Mouse (Mus musculus): ENCODE results near the gene Slc35g3. TPM values are rescaled to one million over a fixed set of nuclear protein-coding genes. Genes with fewer than 3 reads are reported as not detected.

Gene Slc35g3
- polyA plus RNA-seq, 1 experiment from 2014 or later = 0.17 TPM

DNA sequence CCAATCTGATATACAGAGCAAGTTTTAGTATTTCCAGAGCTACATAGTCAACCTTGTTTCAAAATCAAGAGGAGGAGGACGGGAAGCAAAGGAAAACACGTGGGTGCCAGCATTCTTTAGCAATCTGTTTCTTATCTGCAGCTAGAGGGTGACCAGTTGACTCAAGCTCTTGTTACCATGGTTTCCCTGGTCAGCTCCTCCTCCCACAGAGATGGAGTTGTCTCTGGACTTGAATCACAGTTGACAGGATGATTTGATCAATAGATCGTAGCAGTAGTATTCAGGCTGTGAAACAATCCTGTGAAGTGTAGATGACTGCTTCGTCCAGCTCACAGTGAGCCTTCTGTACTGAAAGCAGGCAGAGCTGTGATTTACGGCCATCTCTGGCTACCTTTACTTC is 45.8 kb downstream of the Slc35g3 start:
- ATAC-seq (ENCODE audit: insufficient read depth, low FRiP score) = no peak; the same call in 1 of the 2 replicates
- H3K9ac ChIP-seq (ENCODE audit: low read length) = no peak overlapping the region
- H3K27ac ChIP-seq (ENCODE audit: low read length) = no peak overlapping the region
- 0 out of 2 replicates have a peak, but pooled peaks cover 3% of the 10 kb centered on the region for H3K4me1 ChIP-seq (ENCODE audit: control insufficient read depth, insufficient read depth, low read length)
- WGBS = 12% methylated on average over 5 of the region's 5 CpGs
- H3K9me3 ChIP-seq (replicated peaks; ENCODE audit: control insufficient read depth, low read length) = no peaks in the 10 kb centered on the region
- H3K4me3 ChIP-seq (replicated peaks; ENCODE audit: low read length) = no peak overlapping the region
- no peaks in the 10 kb centered on the region for H3K27me3 ChIP-seq (ENCODE audit: control insufficient read depth, insufficient read depth, low read length)
- no peaks in the 10 kb centered on the region for H3K36me3 ChIP-seq (ENCODE audit: control insufficient read depth, insufficient read depth, low read length)
- no peak overlapping the region for H3K4me2 ChIP-seq (ENCODE audit: low read depth, low read length)

DNA sequence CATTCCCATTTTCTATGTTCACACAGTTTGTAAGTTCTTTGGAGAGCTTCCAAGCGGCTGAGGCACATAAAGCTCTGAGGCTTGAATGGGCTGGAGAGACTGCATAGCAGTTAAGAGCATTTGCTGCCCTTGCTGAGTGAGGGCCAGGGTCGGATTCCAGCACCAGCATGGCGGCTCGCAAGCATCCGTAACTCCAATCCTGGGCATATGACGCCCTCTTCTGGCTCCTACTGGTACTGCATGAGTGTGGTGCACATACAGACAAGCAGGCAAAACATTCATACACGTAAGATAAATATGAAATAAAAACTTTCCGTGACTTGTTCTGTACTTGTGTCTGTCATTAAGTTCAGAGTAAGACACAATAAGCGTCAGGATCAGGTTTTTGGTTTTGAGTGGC is 46.3 kb downstream of the Slc35g3 start:
- Histone ChIP-seq H3K27ac (ENCODE audit: low read length) (no peak overlapping the region), H3K27me3 (ENCODE audit: control insufficient read depth, insufficient read depth, low read length) (no peaks in the 10 kb centered on the region), H3K4me3 (replicated peaks; ENCODE audit: low read length) (no peak overlapping the region), H3K36me3 (ENCODE audit: control insufficient read depth, insufficient read depth, low read length) (no peaks in the 10 kb centered on the region), H3K9me3 (replicated peaks; ENCODE audit: control insufficient read depth, low read length) (no peaks in the 10 kb centered on the region), H3K4me2 (ENCODE audit: low read depth, low read length) (no peak overlapping the region), H3K4me1 (ENCODE audit: control insufficient read depth, insufficient read depth, low read length) (0 out of 2 replicates have a peak, but pooled peaks cover 3% of the 10 kb centered on the region), H3K9ac (ENCODE audit: low read length) (no peak overlapping the region)
- no peak for ATAC-seq (ENCODE audit: insufficient read depth, low FRiP score)
- 56% methylated on average over 9 of the region's 9 CpGs for WGBS

GRCm38 (mm10) chr11:69714636-69715329 is 47.0 kb downstream of the Slc35g3 start:
- H3K4me2 ChIP-seq (ENCODE audit: low read depth, low read length) = no peak overlapping the region
- 75% methylated on average over 18 of the region's 18 CpGs for WGBS

DNA sequence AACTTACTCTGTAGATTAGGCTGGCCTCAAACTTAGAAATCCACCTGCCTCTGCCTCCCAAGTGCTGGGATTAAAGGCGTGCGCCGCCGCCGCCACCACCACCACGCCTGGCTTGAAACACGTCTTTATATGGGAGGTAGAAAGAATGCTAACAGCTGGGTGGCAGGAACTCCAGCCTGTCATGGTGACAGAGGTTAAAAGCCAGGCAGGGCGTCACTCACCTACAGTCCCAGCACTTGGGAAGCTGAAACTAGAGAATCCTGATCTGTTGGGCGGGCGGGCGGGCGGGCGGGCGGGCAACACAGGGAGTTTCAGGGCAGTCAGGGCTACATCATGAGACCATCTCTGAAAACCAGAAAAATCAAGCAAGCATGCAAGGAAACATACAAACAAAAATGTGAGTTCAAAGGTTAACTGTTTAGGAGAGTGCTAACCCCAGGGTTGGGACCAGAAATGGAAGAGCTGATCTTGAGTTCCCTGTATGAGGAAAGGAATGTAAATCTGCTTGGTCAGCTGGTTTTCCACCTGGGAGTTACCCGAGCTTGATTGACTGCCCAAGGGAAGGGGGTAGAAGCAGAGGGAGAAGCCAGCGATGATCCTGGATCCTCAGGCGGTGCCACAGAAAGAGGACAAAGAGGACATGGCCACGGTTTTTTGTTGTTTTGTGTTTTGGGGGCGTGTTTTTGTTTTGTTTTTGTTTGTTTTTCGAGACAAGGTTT is 48.7 kb downstream of the Slc35g3 start:
- ATAC-seq (ENCODE audit: insufficient read depth, low FRiP score) = no peak
- Histone ChIP-seq H3K9me3 (replicated peaks; ENCODE audit: control insufficient read depth, low read length) (no peaks in the 10 kb centered on the region), H3K27ac (ENCODE audit: low read length) (no peak overlapping the region), H3K27me3 (ENCODE audit: control insufficient read depth, insufficient read depth, low read length) (no peaks in the 10 kb centered on the region), H3K9ac (ENCODE audit: low read length) (no peak overlapping the region), H3K36me3 (ENCODE audit: control insufficient read depth, insufficient read depth, low read length) (no peaks in the 10 kb centered on the region), H3K4me1 (ENCODE audit: control insufficient read depth, insufficient read depth, low read length) (no peaks in the 10 kb centered on the region), H3K4me3 (replicated peaks; ENCODE audit: low read length) (no peak overlapping the region), H3K4me2 (ENCODE audit: low read depth, low read length) (no peak overlapping the region)
- WGBS = 81% methylated on average over 20 of the region's 20 CpGs

More at GRCm38 (mm10) chr11:69714636-69715329, 47.0 kb downstream of the Slc35g3 start:
- no peak for ATAC-seq (ENCODE audit: insufficient read depth, low FRiP score)
- Histone ChIP-seq H3K4me3 (replicated peaks; ENCODE audit: low read length) (no peak overlapping the region), H3K27ac (ENCODE audit: low read length) (no peak overlapping the region), H3K36me3 (ENCODE audit: control insufficient read depth, insufficient read depth, low read length) (no peaks in the 10 kb centered on the region), H3K9me3 (replicated peaks; ENCODE audit: control insufficient read depth, low read length) (no peaks in the 10 kb centered on the region), H3K27me3 (ENCODE audit: control insufficient read depth, insufficient read depth, low read length) (no peaks in the 10 kb centered on the region), H3K4me1 (ENCODE audit: control insufficient read depth, insufficient read depth, low read length) (0 out of 2 replicates have a peak, but pooled peaks cover 3% of the 10 kb centered on the region), H3K9ac (ENCODE audit: low read length) (no peak overlapping the region)

GRCm38 (mm10) chr11:69711082-69711481 is 50.7 kb downstream of the Slc35g3 start:
- H3K9me3 ChIP-seq (replicated peaks; ENCODE audit: control insufficient read depth, low read length) = no peaks in the 10 kb centered on the region
- H3K36me3 ChIP-seq (ENCODE audit: control insufficient read depth, insufficient read depth, low read length) = no peaks in the 10 kb centered on the region
- H3K4me2 ChIP-seq (ENCODE audit: low read depth, low read length) = no peak overlapping the region
- H3K27ac ChIP-seq (ENCODE audit: low read length) = no peak overlapping the region
- H3K27me3 ChIP-seq (ENCODE audit: control insufficient read depth, insufficient read depth, low read length) = no peaks in the 10 kb centered on the region
- 73% methylated on average over 2 of the region's 2 CpGs for whole genome bisulfite sequencing
- ATAC-seq (ENCODE audit: insufficient read depth, low FRiP score) = no peak
- no peaks in the 10 kb centered on the region for H3K4me1 ChIP-seq (ENCODE audit: control insufficient read depth, insufficient read depth, low read length)
- H3K9ac ChIP-seq (ENCODE audit: low read length) = no peak overlapping the region
- H3K4me3 ChIP-seq (replicated peaks; ENCODE audit: low read length) = no peak overlapping the region

- Histone ChIP-seq H3K27me3 (ENCODE audit: control insufficient read depth, insufficient read depth, low read length) (no peaks in the 10 kb centered on the region), H3K9ac (ENCODE audit: low read length) (no peak overlapping the region), H3K4me3 (replicated peaks; ENCODE audit: low read length) (no peak overlapping the region), H3K36me3 (ENCODE audit: control insufficient read depth, insufficient read depth, low read length) (no peaks in the 10 kb centered on the region), H3K27ac (ENCODE audit: low read length) (no peak overlapping the region), H3K9me3 (replicated peaks; ENCODE audit: control insufficient read depth, low read length) (no peaks in the 10 kb centered on the region), H3K4me2 (ENCODE audit: low read depth, low read length) (no peak overlapping the region), H3K4me1 (ENCODE audit: control insufficient read depth, insufficient read depth, low read length) (no peaks in the 10 kb centered on the region)
- 73% methylated on average over 3 of the region's 3 CpGs for WGBS
- ATAC-seq (ENCODE audit: insufficient read depth, low FRiP score) = no peak
Observed at GRCm38 (mm10) chr11:69710470-69710869, 51.3 kb downstream of the Slc35g3 start.

Other genes with a start within 250 kb of the Slc35g3 start
- gene Dnah2, start 212.9 kb downstream of the Slc35g3 start, polyA plus RNA-seq (2015; fragmentation: Nextera tagmentation; extraction: Ambion mirVana) = 0.54 and 0.69 TPM in 2 replicates
- 7.2 and 7.3 TPM in 2 replicates for gene Efnb3, start 201.8 kb downstream of the Slc35g3 start, polyA plus RNA-seq (2015; fragmentation: Nextera tagmentation; extraction: Ambion mirVana)
- 19.3 and 21.6 TPM in 2 replicates for gene Wrap53, start 181.7 kb downstream of the Slc35g3 start, polyA plus RNA-seq (2015; fragmentation: Nextera tagmentation; extraction: Ambion mirVana)
- 118 and 120 TPM in 2 replicates for gene Trp53, start 181.6 kb downstream of the Slc35g3 start, polyA plus RNA-seq (2015; fragmentation: Nextera tagmentation; extraction: Ambion mirVana)
- 9.5 and 10.4 TPM in 2 replicates for gene Atp1b2, start 156.0 kb downstream of the Slc35g3 start, polyA plus RNA-seq (2015; fragmentation: Nextera tagmentation; extraction: Ambion mirVana)
- 1.3 and 2.2 TPM in 2 replicates for gene Shbg, start 144.1 kb downstream of the Slc35g3 start, polyA plus RNA-seq (2015; fragmentation: Nextera tagmentation; extraction: Ambion mirVana)
- 18.1 and 19.6 TPM in 2 replicates for gene Sat2, start 139.9 kb downstream of the Slc35g3 start, polyA plus RNA-seq (2015; fragmentation: Nextera tagmentation; extraction: Ambion mirVana)
- gene Fxr2, start 129.0 kb downstream of the Slc35g3 start, polyA plus RNA-seq (2015; fragmentation: Nextera tagmentation; extraction: Ambion mirVana) = 20.9 and 22.1 TPM in 2 replicates
- gene Sox15, start 106.7 kb downstream of the Slc35g3 start, polyA plus RNA-seq (2015; fragmentation: Nextera tagmentation; extraction: Ambion mirVana) = 7.7 and 7.9 TPM in 2 replicates
- 67.7 and 68.8 TPM in 2 replicates for gene Mpdu1, start 99.3 kb downstream of the Slc35g3 start, polyA plus RNA-seq (2015; fragmentation: Nextera tagmentation; extraction: Ambion mirVana)
- gene Cd68, start 95.8 kb downstream of the Slc35g3 start, polyA plus RNA-seq (2015; fragmentation: Nextera tagmentation; extraction: Ambion mirVana) = 18.9 and 19.6 TPM in 2 replicates
- 454 and 462 TPM in 2 replicates for gene Eif4a1, start 89.5 kb downstream of the Slc35g3 start, polyA plus RNA-seq (2015; fragmentation: Nextera tagmentation; extraction: Ambion mirVana)
- gene Senp3, start 79.9 kb downstream of the Slc35g3 start, polyA plus RNA-seq (2015; fragmentation: Nextera tagmentation; extraction: Ambion mirVana) = 66.3 and 68.5 TPM in 2 replicates
- gene Tnfsf13, start 76.2 kb downstream of the Slc35g3 start, polyA plus RNA-seq (2015; fragmentation: Nextera tagmentation; extraction: Ambion mirVana) = 0.59 and 1.0 TPM in 2 replicates
- 8.8 and 9.6 TPM in 2 replicates for gene Tnfsf12, start 66.1 kb downstream of the Slc35g3 start, polyA plus RNA-seq (2015; fragmentation: Nextera tagmentation; extraction: Ambion mirVana)
- 2.9 and 4.2 TPM in 2 replicates for gene Tnfsfm13, start 65.9 kb downstream of the Slc35g3 start, polyA plus RNA-seq (2015; fragmentation: Nextera tagmentation; extraction: Ambion mirVana)
- gene Polr2a, start 3.3 kb downstream of the Slc35g3 start, polyA plus RNA-seq (2015; fragmentation: Nextera tagmentation; extraction: Ambion mirVana) = 17.7 and 20.6 TPM in 2 replicates
- 3.4 TPM in 2 replicates for gene Zbtb4, start 3.9 kb upstream of the Slc35g3 start, polyA plus RNA-seq (2015; fragmentation: Nextera tagmentation; extraction: Ambion mirVana)
- gene Chrnb1, start 34.0 kb upstream of the Slc35g3 start, polyA plus RNA-seq (2015; fragmentation: Nextera tagmentation; extraction: Ambion mirVana) = 5.3 and 10.3 TPM in 2 replicates
- gene Fgf11, start 39.9 kb upstream of the Slc35g3 start, polyA plus RNA-seq (2015; fragmentation: Nextera tagmentation; extraction: Ambion mirVana) = 1.8 and 2.5 TPM in 2 replicates
- 14.2 and 15.0 TPM in 2 replicates for gene Tmem102, start 43.7 kb upstream of the Slc35g3 start, polyA plus RNA-seq (2015; fragmentation: Nextera tagmentation; extraction: Ambion mirVana)
- gene Gm39566, start 53.3 kb upstream of the Slc35g3 start, polyA plus RNA-seq (2015; fragmentation: Nextera tagmentation; extraction: Ambion mirVana) = 0.03 TPM in 1 of 2 replicates, not detected in the other
- gene Spem2, start 56.5 kb upstream of the Slc35g3 start, polyA plus RNA-seq (2015; fragmentation: Nextera tagmentation; extraction: Ambion mirVana) = not detected in 2 replicates
- not detected in 2 replicates for gene Spem1, start 60.2 kb upstream of the Slc35g3 start, polyA plus RNA-seq (2015; fragmentation: Nextera tagmentation; extraction: Ambion mirVana)
- gene Nlgn2, start 75.8 kb upstream of the Slc35g3 start, polyA plus RNA-seq (2015; fragmentation: Nextera tagmentation; extraction: Ambion mirVana) = 5.3 and 6.4 TPM in 2 replicates
- gene Tmem256, start 76.5 kb upstream of the Slc35g3 start, polyA plus RNA-seq (2015; fragmentation: Nextera tagmentation; extraction: Ambion mirVana) = 377 and 401 TPM in 2 replicates
- 85.1 and 98.5 TPM in 2 replicates for gene Plscr3, start 84.4 kb upstream of the Slc35g3 start, polyA plus RNA-seq (2015; fragmentation: Nextera tagmentation; extraction: Ambion mirVana)
- 15.3 and 19.1 TPM in 2 replicates for gene Tnk1, start 96.8 kb upstream of the Slc35g3 start, polyA plus RNA-seq (2015; fragmentation: Nextera tagmentation; extraction: Ambion mirVana)
- gene Tmem95, start 116.0 kb upstream of the Slc35g3 start, polyA plus RNA-seq (2015; fragmentation: Nextera tagmentation; extraction: Ambion mirVana) = not detected in 2 replicates
- 15.1 and 24.7 TPM in 2 replicates for gene Kctd11, start 119.4 kb upstream of the Slc35g3 start, polyA plus RNA-seq (2015; fragmentation: Nextera tagmentation; extraction: Ambion mirVana)
- 4.0 and 5.1 TPM in 2 replicates for gene Acap1, start 133.6 kb upstream of the Slc35g3 start, polyA plus RNA-seq (2015; fragmentation: Nextera tagmentation; extraction: Ambion mirVana)
- 4.9 TPM in 2 replicates for gene 2810408A11Rik, start 139.0 kb upstream of the Slc35g3 start, polyA plus RNA-seq (2015; fragmentation: Nextera tagmentation; extraction: Ambion mirVana)
- 7.5 TPM in 2 replicates for gene Neurl4, start 139.1 kb upstream of the Slc35g3 start, polyA plus RNA-seq (2015; fragmentation: Nextera tagmentation; extraction: Ambion mirVana)
- 61.6 and 63.4 TPM in 2 replicates for gene Gps2, start 151.9 kb upstream of the Slc35g3 start, polyA plus RNA-seq (2015; fragmentation: Nextera tagmentation; extraction: Ambion mirVana)
- gene Eif5a, start 160.0 kb upstream of the Slc35g3 start, polyA plus RNA-seq (2015; fragmentation: Nextera tagmentation; extraction: Ambion mirVana) = 1,516 and 1,535 TPM in 2 replicates
- gene Ybx2, start 173.8 kb upstream of the Slc35g3 start, polyA plus RNA-seq (2015; fragmentation: Nextera tagmentation; extraction: Ambion mirVana) = 2.9 and 3.8 TPM in 2 replicates
- 38.3 and 39.1 TPM in 2 replicates for gene Slc2a4, start 186.2 kb upstream of the Slc35g3 start, polyA plus RNA-seq (2015; fragmentation: Nextera tagmentation; extraction: Ambion mirVana)
- 397 and 438 TPM in 2 replicates for gene Cldn7, start 202.8 kb upstream of the Slc35g3 start, polyA plus RNA-seq (2015; fragmentation: Nextera tagmentation; extraction: Ambion mirVana)
- gene Ctdnep1, start 219.2 kb upstream of the Slc35g3 start, polyA plus RNA-seq (2015; fragmentation: Nextera tagmentation; extraction: Ambion mirVana) = 17.5 and 17.7 TPM in 2 replicates
- gene Elp5, start 220.5 kb upstream of the Slc35g3 start, polyA plus RNA-seq (2015; fragmentation: Nextera tagmentation; extraction: Ambion mirVana) = 102 and 103 TPM in 2 replicates
- gene Gabarap, start 229.2 kb upstream of the Slc35g3 start, polyA plus RNA-seq (2015; fragmentation: Nextera tagmentation; extraction: Ambion mirVana) = 485 and 494 TPM in 2 replicates
- gene Phf23, start 233.8 kb upstream of the Slc35g3 start, polyA plus RNA-seq (2015; fragmentation: Nextera tagmentation; extraction: Ambion mirVana) = 44.3 and 47.9 TPM in 2 replicates
- 17.7 and 22.3 TPM in 2 replicates for gene Dvl2, start 238.6 kb upstream of the Slc35g3 start, polyA plus RNA-seq (2015; fragmentation: Nextera tagmentation; extraction: Ambion mirVana)

Measured in stomach, embryonic 16.5 days (tissue).